Mouse (Mus musculus): ENCODE results near the gene Pnpla2. TPM values are rescaled to one million over a fixed set of nuclear protein-coding genes. Genes with fewer than 3 reads are reported as not detected.

Pnpla2 gene
- polyA plus RNA-seq, 1 experiment from 2014 or later: 15.2 TPM

DNA sequence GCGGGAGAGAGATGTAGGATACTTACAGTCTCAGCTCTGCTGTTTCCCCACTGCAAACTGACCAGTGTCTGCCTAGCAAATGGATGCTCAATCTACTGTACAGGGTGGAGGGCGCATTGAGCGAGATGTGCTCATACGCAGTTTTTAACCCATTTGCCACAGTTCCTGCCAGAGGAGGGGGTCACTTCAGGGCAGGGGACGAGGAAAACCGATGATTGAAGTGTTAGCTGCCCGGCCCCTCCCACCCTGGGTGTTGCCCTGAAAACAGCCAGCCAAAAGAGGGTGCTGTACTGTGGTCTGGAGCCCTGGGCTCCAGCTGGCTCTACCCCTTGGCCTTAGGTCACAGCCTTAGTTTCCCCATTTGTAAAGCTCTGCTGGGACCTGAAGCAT, 22.0 kb downstream of the Pnpla2 start:
- no peak for DNase-seq (ENCODE audit: low spot score)
- Histone ChIP-seq H3K4me1 (peaks cover 61% of the 10 kb centered on the region), H3K9me3 (replicated peaks) (no peaks in the 10 kb centered on the region), H3K27me3 (ENCODE audit: low read depth, poor library complexity, severe bottlenecking) (peaks cover 42% of the 10 kb centered on the region), H3K4me3 (peak overlapping the region; percentile 84), H3K36me3 (peaks cover 14% of the 10 kb centered on the region), H3K27ac (replicated peaks) (peak overlapping the region; percentile 99)
- WGBS: 21% methylated on average over 7 of the region's 7 CpGs

DNA sequence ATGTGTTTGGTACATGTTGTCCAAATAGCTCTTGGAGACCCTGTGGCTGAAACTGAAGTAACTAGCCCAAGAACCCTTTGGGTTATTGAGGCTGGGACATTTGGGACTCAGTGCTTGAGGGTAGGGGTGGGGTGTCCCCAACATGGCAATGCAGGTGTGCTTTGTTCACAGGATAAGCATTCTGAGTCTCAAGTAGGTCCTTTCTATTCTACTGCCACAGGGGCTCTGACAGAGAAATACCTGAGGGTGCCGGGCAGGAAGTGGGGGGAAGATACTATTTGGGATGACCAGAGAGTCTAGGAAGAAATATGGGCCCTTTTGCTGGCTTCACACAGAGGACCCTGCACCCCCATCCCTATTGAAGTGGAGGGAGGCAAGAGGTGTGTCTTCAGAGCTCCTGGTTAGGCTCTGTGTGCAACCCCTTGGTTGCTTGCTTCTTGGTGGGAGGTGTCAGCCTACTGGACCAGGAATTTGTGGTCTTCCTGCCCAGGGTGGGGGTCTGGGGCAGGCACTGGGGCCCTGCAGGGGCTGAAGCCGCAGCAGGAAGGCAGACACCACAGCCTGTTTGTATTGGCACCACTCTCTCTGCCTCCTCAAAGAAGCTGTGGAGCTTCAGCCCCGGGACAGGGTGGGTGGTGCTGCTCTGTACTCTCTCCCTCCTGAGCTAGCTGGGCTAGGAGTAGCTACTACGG, 22.7 kb downstream of the Pnpla2 start:
- Histone ChIP-seq H3K36me3 (peaks cover 6% of the 10 kb centered on the region), H3K27ac (replicated peaks) (no peak overlapping the region), H3K4me1 (peaks cover 67% of the 10 kb centered on the region), H3K4me3 (no peak overlapping the region), H3K9me3 (replicated peaks) (no peaks in the 10 kb centered on the region), H3K27me3 (ENCODE audit: low read depth, poor library complexity, severe bottlenecking) (peaks cover 50% of the 10 kb centered on the region)
- 72% methylated on average over 4 of the region's 4 CpGs for WGBS
- DNase-seq (ENCODE audit: low spot score): no peak

DNA sequence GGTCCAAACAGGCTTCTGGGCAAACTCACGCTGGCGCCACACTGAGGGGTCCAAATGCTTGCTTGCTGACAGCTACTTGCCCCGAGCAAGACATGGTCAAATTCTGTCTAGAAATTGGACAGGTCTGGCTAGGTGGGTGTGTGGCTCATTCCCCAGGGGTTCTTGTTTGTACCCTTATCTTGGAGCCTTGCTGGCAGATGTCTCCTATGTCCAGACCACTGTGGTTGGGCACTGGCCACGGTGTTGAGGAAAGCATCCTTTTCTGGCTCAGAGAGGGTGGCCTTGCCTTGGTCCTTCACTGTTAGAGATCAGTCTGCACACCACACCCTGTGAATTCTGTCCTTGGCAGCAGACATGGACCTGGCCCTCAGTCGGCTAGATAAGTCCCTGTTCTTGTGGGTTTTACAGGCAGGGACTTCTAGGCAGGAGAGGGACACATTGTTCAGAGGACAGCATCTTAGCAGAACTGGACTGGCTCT, 23.3 kb downstream of the Pnpla2 start:
- Histone ChIP-seq H3K9me3 (replicated peaks) (no peaks in the 10 kb centered on the region), H3K4me1 (peaks cover 67% of the 10 kb centered on the region), H3K4me3 (no peak overlapping the region), H3K27ac (replicated peaks) (no peak overlapping the region), H3K36me3 (peaks cover 2% of the 10 kb centered on the region; the same call in 1 of the 2 replicates), H3K27me3 (ENCODE audit: low read depth, poor library complexity, severe bottlenecking) (peaks cover 56% of the 10 kb centered on the region)
- no peak for DNase-seq (ENCODE audit: low spot score)
- WGBS: 77% methylated on average over 5 of the region's 5 CpGs

DNA sequence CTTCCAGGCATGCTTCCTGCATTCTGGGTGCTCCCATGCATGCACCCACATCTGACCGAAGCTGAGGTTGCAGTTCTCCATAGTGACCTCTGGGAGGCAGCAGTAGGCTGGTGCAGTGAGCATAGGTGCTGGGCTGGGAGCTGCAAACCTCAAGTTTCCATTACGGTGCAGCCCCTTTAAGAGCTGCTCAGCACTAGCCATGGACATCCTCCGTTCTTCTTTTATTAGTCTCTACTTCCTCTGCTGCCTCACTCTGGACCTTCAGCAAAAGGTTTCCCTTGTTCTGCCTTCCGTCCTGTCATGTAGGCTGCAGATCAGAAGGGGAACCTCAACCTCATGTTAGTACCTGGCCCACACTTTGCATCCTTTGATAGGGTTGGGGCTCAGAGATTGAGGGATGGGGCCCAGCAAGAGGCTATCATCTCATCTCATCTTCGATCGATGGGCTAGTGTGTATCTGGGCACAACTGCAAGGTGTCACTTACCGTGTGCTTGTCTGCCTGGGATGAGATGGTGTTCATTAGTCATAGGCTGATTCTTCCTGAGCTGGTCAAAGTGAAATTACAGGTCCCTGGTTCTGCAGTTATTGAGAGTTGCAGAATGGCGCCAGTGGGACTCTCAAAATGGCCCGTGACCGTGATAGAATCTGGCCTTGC, 26.0 kb downstream of the Pnpla2 start:
- peak; percentile 66 for DNase-seq (ENCODE audit: low spot score)
- Histone ChIP-seq H3K4me3 (peak overlapping the region; percentile 74), H3K36me3 (no peaks in the 10 kb centered on the region), H3K9me3 (replicated peaks) (no peaks in the 10 kb centered on the region), H3K27me3 (ENCODE audit: low read depth, poor library complexity, severe bottlenecking) (peaks cover 62% of the 10 kb centered on the region), H3K27ac (replicated peaks) (peak overlapping the region; percentile 79; the same call in 1 of the 2 replicates), H3K4me1 (peaks cover 51% of the 10 kb centered on the region)
- WGBS: 13% methylated on average over 10 of the region's 10 CpGs

- peaks cover 43% of the 10 kb centered on the region for H3K4me1 ChIP-seq
- H3K27me3 ChIP-seq (ENCODE audit: low read depth, poor library complexity, severe bottlenecking): peaks cover 54% of the 10 kb centered on the region
- DNase-seq (ENCODE audit: low spot score): peak; percentile 73
- H3K36me3 ChIP-seq: no peaks in the 10 kb centered on the region
- WGBS: under 1% methylated on average over 81 of the region's 81 CpGs
- peak overlapping the region; percentile 74 for H3K4me3 ChIP-seq
- H3K9me3 ChIP-seq (replicated peaks): no peaks in the 10 kb centered on the region
- H3K27ac ChIP-seq (replicated peaks): peak overlapping the region; percentile 79
Observed at GRCm38 (mm10) chr7:141481498-141482401, 26.8 kb downstream of the Pnpla2 start.

- WGBS: 5% methylated on average over 11 of the region's 11 CpGs
- no peak for DNase-seq (ENCODE audit: low spot score)
- H3K27ac ChIP-seq (replicated peaks): peak overlapping the region; percentile 79
Observed at GRCm38 (mm10) chr7:141482531-141483024, 27.6 kb downstream of the Pnpla2 start.

GRCm38 (mm10) chr7:141483114-141483653, 28.2 kb downstream of the Pnpla2 start:
- no peaks in the 10 kb centered on the region for H3K36me3 ChIP-seq
- H3K9me3 ChIP-seq (replicated peaks): no peaks in the 10 kb centered on the region
- no peak overlapping the region for H3K27ac ChIP-seq (replicated peaks)
- H3K4me3 ChIP-seq: peak overlapping the region; percentile 74; the same call in 1 of the 2 replicates
- H3K27me3 ChIP-seq (ENCODE audit: low read depth, poor library complexity, severe bottlenecking): peaks cover 40% of the 10 kb centered on the region
- no peak for DNase-seq (ENCODE audit: low spot score)
- peaks cover 30% of the 10 kb centered on the region for H3K4me1 ChIP-seq
- WGBS: 78% methylated on average over 6 of the region's 6 CpGs

More at GRCm38 (mm10) chr7:141482531-141483024, 27.6 kb downstream of the Pnpla2 start:
- peaks cover 35% of the 10 kb centered on the region for H3K4me1 ChIP-seq
- peaks cover 46% of the 10 kb centered on the region for H3K27me3 ChIP-seq (ENCODE audit: low read depth, poor library complexity, severe bottlenecking)
- H3K36me3 ChIP-seq: no peaks in the 10 kb centered on the region
- H3K9me3 ChIP-seq (replicated peaks): no peaks in the 10 kb centered on the region
- peak overlapping the region; percentile 74 for H3K4me3 ChIP-seq

DNA sequence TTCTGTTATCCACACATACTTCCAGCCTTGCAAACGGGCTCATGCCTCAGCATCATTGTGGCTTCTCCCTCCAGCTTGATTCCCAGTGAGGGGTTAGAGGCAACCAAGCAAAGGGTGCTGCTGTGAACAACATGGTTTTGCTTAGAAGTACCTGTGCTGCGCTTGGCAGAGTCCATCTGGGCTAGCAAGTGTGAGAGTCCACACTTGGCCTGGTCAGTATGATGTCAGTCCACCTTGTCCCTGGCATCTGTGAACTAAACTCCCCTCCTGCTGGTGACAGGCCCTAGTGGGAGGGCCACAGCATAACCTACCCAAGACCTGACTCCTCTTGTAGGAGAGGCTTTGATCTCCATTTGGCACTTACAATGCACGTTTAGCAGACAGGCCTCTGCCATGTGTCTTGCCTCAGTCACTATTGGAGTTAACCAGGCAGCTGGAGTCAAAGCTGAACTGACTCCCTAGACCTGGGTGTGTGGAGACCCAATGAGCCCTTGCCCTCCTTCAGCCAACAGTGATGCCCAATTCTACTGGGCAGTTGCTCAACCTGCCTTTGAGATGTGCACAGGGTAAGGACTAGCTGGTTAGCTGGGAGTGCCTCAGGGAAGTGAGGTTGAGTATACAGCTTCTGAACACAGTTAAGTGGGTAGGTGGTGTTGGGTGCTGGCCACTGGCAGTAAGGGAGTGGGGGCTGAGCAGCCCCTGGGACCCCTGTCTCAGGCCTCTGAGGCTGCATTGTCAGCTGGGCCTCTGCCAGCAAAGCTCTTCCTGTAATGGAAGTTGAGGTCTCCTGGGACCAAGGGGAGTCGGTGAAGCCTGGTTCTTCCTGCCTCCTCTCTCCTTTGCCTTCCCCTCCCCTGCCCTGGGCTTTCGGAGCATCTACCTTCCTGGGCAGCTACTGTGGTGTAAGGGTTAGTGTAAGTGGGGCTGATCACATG, 29.5 kb downstream of the Pnpla2 start:
- Histone ChIP-seq H3K36me3 (no peaks in the 10 kb centered on the region), H3K27me3 (ENCODE audit: low read depth, poor library complexity, severe bottlenecking) (peaks cover 38% of the 10 kb centered on the region), H3K4me3 (no peak overlapping the region), H3K9me3 (replicated peaks) (no peaks in the 10 kb centered on the region), H3K27ac (replicated peaks) (no peak overlapping the region), H3K4me1 (peaks cover 29% of the 10 kb centered on the region)
- DNase-seq (ENCODE audit: low spot score): no peak
- 80% methylated on average over 5 of the region's 5 CpGs for WGBS

- H3K27ac ChIP-seq (replicated peaks): no peak overlapping the region
- peaks cover 38% of the 10 kb centered on the region for H3K27me3 ChIP-seq (ENCODE audit: low read depth, poor library complexity, severe bottlenecking)
- H3K9me3 ChIP-seq (replicated peaks): no peaks in the 10 kb centered on the region
- no peak overlapping the region for H3K4me3 ChIP-seq
- peaks cover 29% of the 10 kb centered on the region for H3K4me1 ChIP-seq
- no peak for DNase-seq (ENCODE audit: low spot score)
- H3K36me3 ChIP-seq: no peaks in the 10 kb centered on the region
- 66% methylated on average over 2 of the region's 2 CpGs for WGBS
Observed at GRCm38 (mm10) chr7:141485186-141485585, 30.2 kb downstream of the Pnpla2 start.

DNA sequence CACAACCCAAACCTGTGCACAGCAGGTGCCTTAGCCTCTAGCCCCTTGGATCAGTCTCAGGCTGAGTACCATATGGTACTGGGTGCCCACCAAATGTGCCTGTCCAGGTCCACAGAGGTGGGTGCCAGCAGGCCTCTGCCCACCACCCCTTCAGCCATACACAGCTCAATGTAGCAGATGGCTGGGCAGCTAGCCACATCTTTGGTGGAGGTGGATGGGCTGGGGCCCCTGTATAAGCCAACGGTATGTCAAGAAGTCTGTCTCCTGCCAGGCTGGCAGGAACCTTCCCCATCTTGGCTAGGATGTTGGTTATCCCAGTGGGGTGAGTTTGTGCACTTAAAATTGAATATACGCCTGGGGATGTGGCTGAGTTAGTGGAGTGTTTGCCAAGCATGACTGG, 30.6 kb downstream of the Pnpla2 start:
- no peak overlapping the region for H3K27ac ChIP-seq (replicated peaks)
- no peak for DNase-seq (ENCODE audit: low spot score)
- H3K27me3 ChIP-seq (ENCODE audit: low read depth, poor library complexity, severe bottlenecking): peaks cover 38% of the 10 kb centered on the region
- 94% methylated on average over 2 of the region's 2 CpGs for whole genome bisulfite sequencing
- H3K9me3 ChIP-seq (replicated peaks): no peaks in the 10 kb centered on the region
- H3K36me3 ChIP-seq: no peaks in the 10 kb centered on the region
- H3K4me3 ChIP-seq: no peak overlapping the region
- peaks cover 27% of the 10 kb centered on the region for H3K4me1 ChIP-seq

- no peak overlapping the region for H3K4me3 ChIP-seq
- H3K27me3 ChIP-seq (ENCODE audit: low read depth, poor library complexity, severe bottlenecking): peaks cover 33% of the 10 kb centered on the region
- no peak overlapping the region for H3K27ac ChIP-seq (replicated peaks)
- WGBS: 97% methylated on average over 1 of the region's 1 CpGs
- no peaks in the 10 kb centered on the region for H3K9me3 ChIP-seq (replicated peaks)
- peaks cover 21% of the 10 kb centered on the region for H3K4me1 ChIP-seq
- peaks cover 2% of the 10 kb centered on the region; the same call in 1 of the 2 replicates for H3K36me3 ChIP-seq
- no peak for DNase-seq (ENCODE audit: low spot score)
Observed at GRCm38 (mm10) chr7:141486239-141486638, 31.2 kb downstream of the Pnpla2 start.

All from midbrain, embryonic 10.5 days (tissue).